Mouse (Mus musculus): ENCODE data around the gene Susd6.

GRCm38 (mm10) chr12:80843651-80844444 is 53.5 kb downstream of the Susd6 start:
- TF ChIP-seq CTCF (IDR thresholded peaks at IDR 0.05; ENCODE audit: low read depth) (no peak), EP300 (IDR thresholded peaks at IDR 0.05; ENCODE audit: low read depth) (no peak)

Data from liver, embryonic 14.5 days (tissue).